Mouse (Mus musculus) adrenal gland, adult 2 months (tissue): ENCODE measurements at regions not wholly inside any gene's neighbourhood (a gene's known extent, or its start where the extent isn't known, plus 50 kb on each side); places are given as distances from the start of the nearest gene placed in this dataset.
A peak's percentile ranks its signal among the peaks of the same experiment; 100 is the strongest.

Experiments used
- DNase-seq: peaks from one replicate; pipeline ENCODE4 v3.0.0; 2021

- peak; percentile 84 for DNase-seq
Measured at GRCm38 (mm10) chr17:47140969-47141842, 130.8 kb upstream of the Ubr2 start.

GRCm38 (mm10) chr17:47140241-47140968 is 130.0 kb upstream of the Ubr2 start:
- peak; percentile 81 for DNase-seq

GRCm38 (mm10) chr17:47139730-47140231 is 129.4 kb upstream of the Ubr2 start:
- peak; percentile 97 for DNase-seq

- DNase-seq = peak; percentile 65
Measured at GRCm38 (mm10) chr17:47139171-47139617, 128.8 kb upstream of the Ubr2 start.

- peak; percentile 10 for DNase-seq
Measured at GRCm38 (mm10) chr17:47138174-47138573, 127.8 kb upstream of the Ubr2 start.

GRCm38 (mm10) chr17:47135391-47135790 is 125.0 kb upstream of the Ubr2 start:
- no peak for DNase-seq

GRCm38 (mm10) chr17:47133785-47134184 is 123.4 kb upstream of the Ubr2 start:
- no peak for DNase-seq

GRCm38 (mm10) chr17:47127571-47127970 is 117.2 kb upstream of the Ubr2 start:
- DNase-seq = peak; percentile 86

GRCm38 (mm10) chr17:47123576-47123975 is 113.2 kb upstream of the Ubr2 start:
- DNase-seq = no peak

- DNase-seq = peak; percentile 53
Measured at GRCm38 (mm10) chr17:47122221-47122620, 111.9 kb upstream of the Ubr2 start.

GRCm38 (mm10) chr17:47118010-47118409 is 107.7 kb upstream of the Ubr2 start:
- DNase-seq = no peak

- peak; percentile 70 for DNase-seq
Measured at GRCm38 (mm10) chr17:47115754-47116153, 105.4 kb upstream of the Ubr2 start.

- peak; percentile 52 for DNase-seq
Measured at GRCm38 (mm10) chr17:47115141-47115540, 104.8 kb upstream of the Ubr2 start.

- DNase-seq = peak; percentile 86
Measured at GRCm38 (mm10) chr17:47114736-47115135, 104.4 kb upstream of the Ubr2 start.

GRCm38 (mm10) chr17:47112556-47113225 is 102.3 kb upstream of the Ubr2 start:
- peak; percentile 45 for DNase-seq

GRCm38 (mm10) chr17:47110836-47111235 is 100.5 kb upstream of the Ubr2 start:
- no peak for DNase-seq

- DNase-seq = no peak
Measured at GRCm38 (mm10) chr17:47104328-47104727, 94.0 kb upstream of the Ubr2 start.

- DNase-seq = no peak
Measured at GRCm38 (mm10) chr17:47095191-47095590, 84.8 kb upstream of the Ubr2 start.

- no peak for DNase-seq
Measured at GRCm38 (mm10) chr17:47092076-47092475, 81.7 kb upstream of the Ubr2 start.

GRCm38 (mm10) chr17:47089769-47090168 is 79.4 kb upstream of the Ubr2 start:
- no peak for DNase-seq

GRCm38 (mm10) chr17:47069206-47069605 is 58.9 kb upstream of the Ubr2 start:
- no peak for DNase-seq

GRCm38 (mm10) chr17:47065307-47065901 is 55.0 kb upstream of the Ubr2 start:
- peak; percentile 88 for DNase-seq
